8 mouse cellular contexts compared by ENCODE assay signal in genomic region chr10:83533910-83534283, GRCm38 (mm10). TPM values are rescaled to one million over a fixed set of nuclear protein-coding genes. Genes with fewer than 3 reads are reported as not detected.
DNase-seq lines count a peak whose midpoint lies in the region; ATAC-seq and TF ChIP-seq lines count a peak whose summit lies in the region.

Aldh1l2 (minus strand) TSS chr10:83534140.

- H3K4me1 ChIP-seq in forebrain, embryonic 13.5 days = peaks cover 9% of the 10 kb centered on the region
- peaks cover 8% of the 10 kb centered on the region for H3K4me1 ChIP-seq in liver, postnatal 0 days (ENCODE audit: insufficient read depth)
- H3K4me1 ChIP-seq in neural tube, embryonic 15.5 days = peaks cover 22% of the 10 kb centered on the region

- peak within 1 kb of the TSS; percentile 73 for H3K27ac ChIP-seq in forebrain, embryonic 13.5 days
- H3K27ac ChIP-seq in liver, postnatal 0 days (ENCODE audit: low read depth) = no peak within 1 kb of the TSS
- H3K27ac ChIP-seq in neural tube, embryonic 15.5 days (replicated peaks) = peak within 1 kb of the TSS; percentile 85

- peak within 1 kb of the TSS; percentile 87 for H3K4me2 ChIP-seq in forebrain, embryonic 13.5 days
- H3K4me2 ChIP-seq in liver, postnatal 0 days (ENCODE audit: low read depth, low read length) = peak within 1 kb of the TSS; percentile 80
- H3K4me2 ChIP-seq in neural tube, embryonic 15.5 days = peak within 1 kb of the TSS; percentile 72

- H3K27me3 ChIP-seq in forebrain, embryonic 13.5 days = no peaks in the 10 kb centered on the region
- peaks cover 18% of the 10 kb centered on the region for H3K27me3 ChIP-seq in liver, postnatal 0 days (ENCODE audit: insufficient read depth, low read length)
- H3K27me3 ChIP-seq in neural tube, embryonic 15.5 days (replicated peaks) = no peaks in the 10 kb centered on the region

- H3K9me3 ChIP-seq in forebrain, embryonic 13.5 days (replicated peaks) = no peaks in the 10 kb centered on the region
- H3K9me3 ChIP-seq in liver, postnatal 0 days (ENCODE audit: low read length) = no peaks in the 10 kb centered on the region
- no peaks in the 10 kb centered on the region for H3K9me3 ChIP-seq in neural tube, embryonic 15.5 days (replicated peaks)

- H3K4me3 ChIP-seq in forebrain, embryonic 13.5 days = peak within 1 kb of the TSS; percentile 63
- peak within 1 kb of the TSS; percentile 40 for H3K4me3 ChIP-seq in liver, postnatal 0 days (ENCODE audit: low read depth, low read length)
- peak within 1 kb of the TSS; percentile 60 for H3K4me3 ChIP-seq in neural tube, embryonic 15.5 days (replicated peaks)

- H3K36me3 ChIP-seq in forebrain, embryonic 13.5 days (ENCODE audit: poor library complexity, severe bottlenecking) = no peaks in the 10 kb centered on the region
- H3K36me3 ChIP-seq in liver, postnatal 0 days (replicated peaks; ENCODE audit: insufficient read depth, low read length) = no peaks in the 10 kb centered on the region
- H3K36me3 ChIP-seq in neural tube, embryonic 15.5 days = no peaks in the 10 kb centered on the region

- ATAC-seq in forebrain, embryonic 13.5 days = peak; percentile 95
- ATAC-seq in liver, postnatal 0 days = peak; percentile 96
- ATAC-seq in neural tube, embryonic 15.5 days (ENCODE audit: low FRiP score) = peak; percentile 96

- no peak for TF ChIP-seq CTCF in liver, postnatal 0 days (IDR thresholded peaks at IDR 0.05; ENCODE audit: low read depth)

- DNase-seq in ES-CJ7 (ENCODE audit: low read depth, low spot score) = peak; percentile 87
- DNase-seq in cerebellum, adult 11 months = peak; percentile 80
- peak; percentile 80 to 83 for DNase-seq in heart, postnatal 10 days
- DNase-seq in kidney, postnatal 4 days = peak; percentile 84 to 91
- peak; percentile 79 for DNase-seq in liver, postnatal 0 days
- DNase-seq in thymus, adult 18-20 months = peak; percentile 30 to 37

- intact Hi-C loops in heart, postnatal 10 days (cut with DNase I) = no loop called here

- no peak for TF ChIP-seq EP300 in liver, postnatal 0 days (IDR thresholded peaks at IDR 0.05; ENCODE audit: low read depth)

- peak within 1 kb of the TSS; percentile 85 for H3K9ac ChIP-seq in forebrain, embryonic 13.5 days
- H3K9ac ChIP-seq in liver, postnatal 0 days (replicated peaks) = peak within 1 kb of the TSS; percentile 34
- H3K9ac ChIP-seq in neural tube, embryonic 15.5 days (replicated peaks) = peak within 1 kb of the TSS; percentile 62

- WGBS in forebrain, embryonic 13.5 days = 1% methylated on average over 21 of the region's 21 CpGs
- whole genome bisulfite sequencing in liver, postnatal 0 days (ENCODE audit: insufficient replicate concordance) = under 1% methylated on average over 21 of the region's 21 CpGs
- under 1% methylated on average over 21 of the region's 21 CpGs for WGBS in neural tube, embryonic 15.5 days

RNA-seq across cellular contexts. Expression of gene Aldh1l2, which starts in this region (rescaled TPM):
- 11.5 and 13.9 TPM in 2 replicates for polyA plus RNA-seq in forebrain, embryonic 13.5 days (2015; fragmentation: Nextera tagmentation; extraction: Ambion mirVana)
- total RNA-seq in heart, postnatal 10 days (2021) = 10 to 100 TPM; 30.6 to 31.3 TPM
- polyA plus RNA-seq in liver, postnatal 0 days (2015; fragmentation: Nextera tagmentation; extraction: Ambion mirVana) = 0.06 and 0.07 TPM in 2 replicates
- polyA plus RNA-seq in neural tube, embryonic 15.5 days (2015; fragmentation: Nextera tagmentation; extraction: Ambion mirVana) = 13.0 and 15.4 TPM in 2 replicates

Comparison
In these comparisons a context has a peak if more than half of its experiments do, and no peak if none do; other contexts are left out.
1. RNA of gene Aldh1l2 (polyA plus RNA-seq): 13.0 to 15.4 TPM in neural tube, embryonic 15.5 days and 11.5 to 13.9 TPM in forebrain, embryonic 13.5 days; 0.06 to 0.07 TPM in liver, postnatal 0 days; every median in the first group is over 10 times any median in the second.
2. Peak in DNase-seq, ATAC-seq, H3K4me3 ChIP-seq, H3K9ac ChIP-seq and H3K4me2 ChIP-seq in liver, postnatal 0 days; RNA of the gene not detected or under 1 TPM.
3. DNase-seq: peak in every context shown above with its lines; median percentile 88 in kidney, postnatal 4 days; 87 in ES-CJ7; 82 in heart, postnatal 10 days; 80 in cerebellum, adult 11 months; 79 in liver, postnatal 0 days; 34 in thymus, adult 18-20 months.
4. H3K9ac ChIP-seq: peak in every context shown above with its lines; median percentile 85 in forebrain, embryonic 13.5 days; 62 in neural tube, embryonic 15.5 days; 34 in liver, postnatal 0 days.
5. Peak in every context shown above with its lines, with median percentiles within 50 percentile points of each other: ATAC-seq, H3K4me2 ChIP-seq and H3K4me3 ChIP-seq.